Comparison of ENCODE assay signal across 8 mouse cellular contexts in genomic region chr12:4509591-4510061, GRCm38 (mm10). TPM values are rescaled to one million over a fixed set of nuclear protein-coding genes. Genes with fewer than 3 reads are reported as not detected.
DNase-seq lines count a peak whose midpoint lies in the region; ATAC-seq and TF ChIP-seq lines count a peak whose summit lies in the region.

No protein-coding gene starts in this region.

- TF ChIP-seq CTCF in cerebellum, adult 2 months (IDR thresholded peaks at IDR 0.05; ENCODE audit: borderline replicate concordance, insufficient read depth, low read depth, low read length): no peak

- ATAC-seq in limb, embryonic 12.5 days (ENCODE audit: insufficient number of reproducible peaks, insufficient read depth, low FRiP score, low TSS enrichment, low read depth): peak; percentile 63; the same call in 1 of the 2 replicates

- no peak overlapping the region for H3K9ac ChIP-seq in limb, embryonic 12.5 days (replicated peaks)

- peak overlapping the region; percentile 42 for H3K4me2 ChIP-seq in limb, embryonic 12.5 days

- no peaks in the 10 kb centered on the region for H3K4me1 ChIP-seq in cerebellum, adult 2 months (ENCODE audit: control insufficient read depth, insufficient read depth, low read length)
- H3K4me1 ChIP-seq in limb, embryonic 12.5 days (replicated peaks): peaks cover 6% of the 10 kb centered on the region; the same call in 1 of the 2 replicates

- TF ChIP-seq POLR2A in cerebellum, adult 2 months (IDR thresholded peaks at IDR 0.05; ENCODE audit: borderline replicate concordance, insufficient read depth, low read length): no peak

- H3K36me3 ChIP-seq in limb, embryonic 12.5 days: no peaks in the 10 kb centered on the region

- no peaks in the 10 kb centered on the region for H3K9me3 ChIP-seq in limb, embryonic 12.5 days

- H3K27ac ChIP-seq in cerebellum, adult 2 months (ENCODE audit: insufficient read depth, low read length): peak overlapping the region; percentile 69; the same call in 1 of the 2 replicates
- peak overlapping the region; percentile 84 for H3K27ac ChIP-seq in limb, embryonic 12.5 days

- H3K4me3 ChIP-seq in cerebellum, adult 2 months (replicated peaks; ENCODE audit: insufficient read depth, low read depth, low read length): peak overlapping the region; percentile 40
- H3K4me3 ChIP-seq in limb, embryonic 12.5 days (replicated peaks): 0 out of 2 replicates have a peak overlapping the region, but pooled peaks have one; percentile 3

- 48% methylated on average over 12 of the region's 12 CpGs for WGBS in cerebellum, adult 2 months
- 24% methylated on average over 12 of the region's 12 CpGs for WGBS in limb, embryonic 12.5 days

- no peaks in the 10 kb centered on the region for H3K27me3 ChIP-seq in cerebellum, adult 2 months (ENCODE audit: control insufficient read depth, insufficient read depth, low read length)
- H3K27me3 ChIP-seq in limb, embryonic 12.5 days: no peaks in the 10 kb centered on the region

- peak in 1 of 2 experiments; percentile 15 for DNase-seq in cerebellum, adult 2 months
- DNase-seq in cerebellum, adult 8-10 months: no peak
- DNase-seq in right cerebral cortex, adult 2 months (ENCODE audit: low spot score in 2 of 2): peak; percentile 28 to 31
- DNase-seq in right cerebral cortex, postnatal 10 days (ENCODE audit: low spot score in 2 of 2): no peak
- DNase-seq in adrenal gland, adult 8-10 months: no peak
- DNase-seq in c-Kit-positive CD71-positive TER-119-positive erythroid progenitor cells, embryonic 14.5 days (ENCODE audit: low spot score): no peak
- DNase-seq in testis, postnatal 10 days (ENCODE audit: low spot score): no peak

RNA-seq across cellular contexts. Expression of gene Ncoa1, which starts 32.6 kb away (rescaled TPM):
- 60.6 and 62.5 TPM in 2 replicates for polyA plus RNA-seq in cerebellum, adult 2 months (2012; rRNA removed)
- polyA plus RNA-seq in limb, embryonic 12.5 days (2016; fragmentation: Nextera tagmentation; extraction: Ambion mirVana): 9.6 and 11.3 TPM in 2 replicates
- total RNA-seq in adrenal gland, adult 8-10 months (2022): 10 to 100 TPM; 33.7 to 62.3 (median 46.2) TPM

Comparison
In these comparisons a context has a peak if more than half of its experiments do, and no peak if none do; other contexts are left out.
1. DNase-seq: peak in right cerebral cortex, adult 2 months (2 of 2); none in cerebellum, adult 8-10 months (single experiment), right cerebral cortex, postnatal 10 days (0 of 2), adrenal gland, adult 8-10 months (single experiment), c-Kit-positive CD71-positive TER-119-positive erythroid progenitor cells, embryonic 14.5 days (single experiment) and testis, postnatal 10 days (single experiment).